Mouse (Mus musculus) yolk sac, embryonic 10.5 days (tissue): ENCODE results near the gene Gapdh.
"Not testable (repeated sequence)": the region's sequence is repeated elsewhere in the genome, so short reads cannot be mapped to it uniquely, and the experiment has no call there.

Experiments used
- DNase-seq: peaks from one replicate; pipeline ENCODE4 v3.0.0-alpha.2; 2017; ENCODE audit warnings: low spot score

The Gapdh gene

GRCm38 (mm10) chr6:125166861-125167650 is 789 bp upstream of the Gapdh start:
- DNase-seq = peak; percentile 52

DNA sequence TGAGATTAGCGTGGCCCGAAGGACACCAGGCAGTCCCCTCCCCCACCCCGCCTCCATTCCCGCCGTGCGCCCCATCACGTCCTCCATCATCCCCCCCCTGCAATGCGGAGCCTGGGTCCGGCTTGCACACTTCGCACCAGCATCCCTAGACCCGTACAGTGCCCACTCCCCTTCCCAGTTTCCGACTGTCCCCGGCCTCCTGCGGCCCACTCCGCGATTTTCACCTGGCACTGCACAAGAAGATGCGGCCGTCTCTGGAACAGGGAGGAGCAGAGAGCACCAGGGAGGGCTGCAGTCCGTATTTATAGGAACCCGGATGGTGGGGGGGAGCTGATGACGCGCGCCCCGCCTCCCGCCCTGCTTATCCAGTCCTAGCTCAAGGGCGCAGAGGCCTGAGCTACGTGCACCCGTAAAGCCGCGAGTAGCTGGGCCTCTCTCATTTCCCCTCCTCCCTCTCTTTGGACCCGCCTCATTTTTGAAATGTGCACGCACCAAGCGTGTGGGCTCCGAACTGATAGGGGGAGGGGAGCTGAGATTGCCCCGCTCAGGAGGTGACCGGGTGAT is 857 bp downstream of the Gapdh start:
- DNase-seq = peak; percentile 97

DNA sequence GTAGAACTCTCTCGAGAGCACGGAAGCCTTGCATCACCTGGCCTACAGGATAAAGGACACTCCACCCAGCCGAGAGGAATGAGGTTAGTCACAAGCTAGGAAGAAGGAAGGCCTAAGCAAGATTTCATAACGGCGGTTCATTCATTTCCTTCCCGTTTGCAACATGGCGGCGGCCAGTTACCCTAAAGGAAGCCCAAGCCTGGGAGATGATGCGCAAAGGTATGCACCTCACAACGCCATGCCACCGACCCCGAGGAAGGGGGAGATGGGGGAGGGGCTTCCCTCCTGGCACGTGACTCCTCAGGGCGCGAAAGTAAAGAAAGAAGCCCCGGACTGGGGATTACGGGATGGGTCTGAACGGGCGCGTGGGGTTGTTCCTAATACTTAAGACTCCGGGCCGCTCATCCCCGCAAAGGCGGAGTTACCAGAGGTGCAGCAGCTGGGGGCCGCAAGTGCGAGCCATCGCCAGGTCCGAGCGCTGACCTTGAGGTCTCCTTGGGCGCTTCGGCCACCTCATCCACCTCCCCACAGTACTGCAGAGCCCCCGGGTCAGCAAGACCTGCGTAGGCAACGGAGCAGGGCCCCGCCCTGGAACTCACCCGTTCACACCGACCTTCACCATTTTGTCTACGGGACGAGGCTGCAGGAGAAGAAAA is 1.5 kb downstream of the Gapdh start:
- peak; percentile 88 for DNase-seq

GRCm38 (mm10) chr6:125163801-125164657 is 2.2 kb downstream of the Gapdh start:
- peak; percentile 80 for DNase-seq

DNA sequence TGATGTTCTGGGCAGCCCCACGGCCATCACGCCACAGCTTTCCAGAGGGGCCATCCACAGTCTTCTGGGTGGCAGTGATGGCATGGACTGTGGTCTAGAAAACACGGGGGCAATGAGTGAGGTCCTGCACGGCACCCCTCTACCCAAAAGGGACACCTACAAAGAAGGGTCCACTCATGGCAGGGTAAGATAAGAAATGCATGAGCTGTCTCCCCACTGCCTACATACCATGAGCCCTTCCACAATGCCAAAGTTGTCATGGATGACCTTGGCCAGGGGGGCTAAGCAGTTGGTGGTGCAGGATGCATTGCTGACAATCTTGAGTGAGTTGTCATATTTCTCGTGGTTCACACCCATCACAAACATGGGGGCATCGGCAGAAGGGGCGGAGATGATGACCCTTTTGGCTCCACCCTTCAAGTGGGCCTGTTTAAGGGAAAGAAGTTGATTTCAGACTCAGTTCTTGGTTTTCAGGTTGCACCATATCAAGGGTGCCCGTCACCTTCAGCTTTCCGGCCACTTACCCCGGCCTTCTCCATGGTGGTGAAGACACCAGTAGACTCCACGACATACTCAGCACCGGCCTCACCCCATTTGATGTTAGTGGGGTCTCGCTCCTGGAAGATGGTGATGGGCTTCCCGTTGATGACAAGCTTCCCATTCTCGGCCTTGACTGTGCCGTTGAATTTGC is 3.5 kb downstream of the Gapdh start:
- not testable (repeated sequence) for DNase-seq

DNA sequence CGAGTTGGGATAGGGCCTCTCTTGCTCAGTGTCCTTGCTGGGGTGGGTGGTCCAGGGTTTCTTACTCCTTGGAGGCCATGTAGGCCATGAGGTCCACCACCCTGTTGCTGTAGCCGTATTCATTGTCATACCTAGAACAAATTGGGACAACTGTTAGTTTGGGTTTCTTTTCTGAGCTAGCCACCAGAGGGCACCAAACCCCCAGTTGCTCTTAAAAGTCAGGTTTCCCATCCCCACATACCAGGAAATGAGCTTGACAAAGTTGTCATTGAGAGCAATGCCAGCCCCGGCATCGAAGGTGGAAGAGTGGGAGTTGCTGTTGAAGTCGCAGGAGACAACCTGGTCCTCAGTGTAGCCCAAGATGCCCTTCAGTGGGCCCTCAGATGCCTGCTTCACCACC is 4.3 kb downstream of the Gapdh start:
- peak; percentile 58 for DNase-seq

GRCm38 (mm10) chr6:125160854-125161760 is 5.2 kb downstream of the Gapdh start:
- DNase-seq = peak; percentile 85

DNA sequence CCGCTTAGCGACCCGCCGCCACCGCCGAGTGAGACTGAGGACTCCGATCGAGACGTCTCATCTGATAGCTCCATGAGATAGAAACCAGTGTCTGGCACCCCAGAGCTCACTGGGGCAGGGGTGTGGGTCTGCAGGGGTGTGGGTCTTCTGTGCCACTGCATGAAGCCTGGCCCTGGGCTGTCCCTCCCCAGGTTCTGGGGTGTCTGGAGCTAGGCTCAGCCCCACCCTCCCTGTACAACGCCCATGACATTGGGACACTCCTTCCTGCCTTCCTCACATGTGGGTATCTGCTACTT is 5.8 kb downstream of the Gapdh start:
- no peak for DNase-seq

DNA sequence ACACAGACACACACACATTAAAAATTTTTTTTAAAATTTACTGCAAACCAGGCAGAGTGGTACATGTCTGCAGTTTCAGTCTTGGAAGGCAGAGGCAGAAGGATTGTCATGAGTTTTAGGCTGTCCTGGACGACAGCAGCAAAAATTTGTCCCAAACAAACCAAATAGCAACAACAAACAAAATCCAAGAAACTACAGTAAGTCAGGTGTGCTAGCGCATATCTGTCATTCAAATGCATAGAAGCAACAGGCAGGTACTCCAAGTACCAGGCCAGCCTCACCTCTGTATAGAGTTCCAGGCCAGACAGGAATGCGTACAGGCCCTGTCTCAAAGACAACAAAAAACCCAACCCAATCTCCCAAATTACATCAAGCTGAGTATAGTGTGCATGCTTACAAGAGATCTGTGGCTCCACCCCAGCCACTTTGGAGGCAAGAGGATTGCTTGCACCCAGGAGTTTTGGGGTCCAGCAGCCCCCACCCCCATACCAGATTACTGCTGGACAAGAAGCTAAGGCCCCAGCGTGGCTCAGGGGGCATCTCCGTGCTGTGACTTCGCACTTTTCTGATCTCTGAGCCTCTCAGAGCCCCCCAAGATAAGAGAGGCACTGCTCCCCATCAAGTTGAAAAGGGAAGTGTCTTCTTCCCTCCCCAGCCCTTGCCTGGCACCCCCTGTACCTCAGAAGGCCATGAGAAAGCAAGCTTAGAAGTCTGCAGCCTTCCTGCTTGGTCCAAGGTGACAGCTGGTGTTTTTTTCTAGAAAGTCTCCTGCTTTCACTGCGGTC is 6.3 kb downstream of the Gapdh start:
- DNase-seq = no peak

DNA sequence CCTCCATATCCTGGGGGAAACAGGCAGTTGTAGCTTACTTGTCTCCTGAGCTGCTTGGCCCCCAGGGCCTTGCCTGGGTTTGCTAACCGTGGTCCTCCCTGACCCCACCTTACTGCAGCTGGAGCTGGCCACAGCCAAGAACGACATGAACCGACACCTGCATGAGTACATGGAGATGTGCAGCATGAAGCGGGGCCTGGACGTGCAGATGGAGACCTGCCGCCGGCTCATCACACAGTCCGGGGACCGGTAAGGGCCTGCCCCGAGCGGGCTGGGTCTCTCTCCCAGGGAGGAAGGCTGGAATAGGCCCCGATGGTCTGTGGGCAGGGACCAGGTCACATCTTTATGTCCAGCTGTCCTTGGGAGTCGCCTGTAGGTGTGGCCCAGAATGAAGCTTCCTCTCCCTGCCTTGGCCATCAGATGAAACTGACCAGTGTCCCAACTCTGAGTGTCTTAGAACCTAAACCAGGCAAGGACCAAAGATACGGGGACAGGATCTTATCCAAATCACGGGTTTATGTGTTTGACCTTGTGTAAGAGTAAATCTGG is 7.2 kb downstream of the Gapdh start:
- DNase-seq = no peak

DNA sequence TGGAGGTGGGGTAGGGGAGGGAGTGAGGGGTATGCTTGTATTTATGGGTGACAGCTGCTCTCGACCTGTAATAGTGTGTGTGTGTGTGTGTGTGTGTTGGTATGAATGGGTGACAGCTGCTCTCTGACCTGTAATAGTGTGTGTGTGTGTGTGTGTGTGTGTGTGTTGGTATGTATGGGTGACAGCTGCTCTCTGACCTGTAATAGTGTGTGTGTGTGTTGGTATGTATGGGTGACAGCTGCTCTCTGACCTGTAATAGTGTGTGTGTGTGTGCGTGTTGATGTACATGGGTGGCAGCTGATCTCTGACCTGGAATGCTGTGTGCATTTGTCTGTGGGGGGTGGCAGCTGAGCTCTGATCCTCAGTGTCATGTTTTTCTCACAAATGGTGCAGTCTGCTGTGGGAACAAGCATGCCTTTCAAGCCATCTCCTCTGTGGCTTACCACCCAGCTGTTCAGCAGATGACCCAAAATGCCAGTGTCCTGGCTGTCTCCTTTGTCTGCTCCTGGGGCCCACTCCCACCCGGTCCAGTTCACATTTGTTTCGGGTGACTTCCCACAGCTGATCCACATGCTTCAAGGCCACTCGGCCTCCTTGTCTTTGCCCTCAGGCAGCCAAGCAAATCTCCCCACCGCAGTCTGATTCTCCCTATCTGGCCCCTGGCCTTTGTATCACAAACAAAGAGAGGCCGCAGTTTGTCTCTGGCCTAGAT is 9.2 kb downstream of the Gapdh start:
- DNase-seq = no peak

DNA sequence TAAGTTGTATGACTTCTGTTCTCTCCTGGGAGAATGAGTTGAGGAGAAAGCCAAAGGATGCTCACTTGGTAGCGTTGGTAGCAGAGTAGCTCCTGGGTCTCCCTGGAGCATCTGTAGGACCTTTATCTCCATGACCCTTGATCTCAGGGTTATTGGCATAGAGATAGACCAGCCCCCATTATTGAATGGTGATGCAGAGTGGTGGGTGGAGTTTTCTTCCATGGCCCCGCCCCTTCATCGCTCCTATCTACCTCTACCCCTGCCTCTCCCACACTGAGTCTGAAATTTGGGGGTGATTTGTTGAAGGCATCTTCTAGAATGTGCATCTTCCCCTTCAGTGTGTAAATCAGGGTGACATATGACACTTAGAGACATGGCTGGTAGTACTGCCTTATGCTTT is 9.8 kb downstream of the Gapdh start:
- no peak for DNase-seq

GRCm38 (mm10) chr6:125155262-125155661 is 11.0 kb downstream of the Gapdh start:
- no peak for DNase-seq

DNA sequence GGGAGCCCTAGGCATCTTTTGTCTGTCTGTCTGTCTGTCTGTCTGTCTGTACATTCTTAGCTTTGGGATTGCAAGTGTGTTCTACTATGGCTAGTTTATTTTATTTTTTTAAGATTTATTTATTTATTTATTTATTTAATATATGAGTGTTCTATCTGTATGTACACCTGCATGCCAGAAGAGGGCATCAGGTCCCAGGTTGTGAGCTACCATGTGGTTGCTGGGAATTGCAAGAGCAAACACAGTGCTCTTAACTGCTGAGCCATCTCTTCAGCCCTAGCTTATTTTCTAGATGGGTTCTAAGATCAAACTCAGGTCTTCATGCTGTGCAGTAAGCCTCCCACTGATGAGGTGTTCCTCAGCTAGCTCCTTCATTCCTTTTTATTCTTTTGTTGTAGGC is 11.7 kb downstream of the Gapdh start:
- no peak for DNase-seq

DNA sequence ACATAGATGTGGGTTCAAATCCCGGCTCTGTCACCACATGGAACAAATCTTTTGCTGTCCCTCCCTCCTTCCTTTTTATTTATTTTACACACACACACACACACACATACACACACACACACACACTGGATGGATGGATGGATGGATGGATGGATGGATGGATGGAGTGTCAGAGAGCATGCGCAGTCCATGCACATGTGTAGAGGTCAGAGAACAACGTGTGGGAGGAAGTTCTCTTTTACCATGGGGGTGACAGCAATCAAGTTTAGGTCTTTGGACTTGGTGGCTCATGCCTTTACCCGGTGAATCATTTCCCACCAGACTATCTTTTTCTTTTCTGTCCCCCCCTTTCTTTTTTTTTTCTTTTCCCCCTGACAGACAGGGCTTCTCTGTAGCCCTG is 12.6 kb downstream of the Gapdh start:
- DNase-seq = no peak

- no peak for DNase-seq
These were observed 13.3 kb downstream of the Gapdh start for GRCm38 (mm10) chr6:125153018-125153389.

DNA sequence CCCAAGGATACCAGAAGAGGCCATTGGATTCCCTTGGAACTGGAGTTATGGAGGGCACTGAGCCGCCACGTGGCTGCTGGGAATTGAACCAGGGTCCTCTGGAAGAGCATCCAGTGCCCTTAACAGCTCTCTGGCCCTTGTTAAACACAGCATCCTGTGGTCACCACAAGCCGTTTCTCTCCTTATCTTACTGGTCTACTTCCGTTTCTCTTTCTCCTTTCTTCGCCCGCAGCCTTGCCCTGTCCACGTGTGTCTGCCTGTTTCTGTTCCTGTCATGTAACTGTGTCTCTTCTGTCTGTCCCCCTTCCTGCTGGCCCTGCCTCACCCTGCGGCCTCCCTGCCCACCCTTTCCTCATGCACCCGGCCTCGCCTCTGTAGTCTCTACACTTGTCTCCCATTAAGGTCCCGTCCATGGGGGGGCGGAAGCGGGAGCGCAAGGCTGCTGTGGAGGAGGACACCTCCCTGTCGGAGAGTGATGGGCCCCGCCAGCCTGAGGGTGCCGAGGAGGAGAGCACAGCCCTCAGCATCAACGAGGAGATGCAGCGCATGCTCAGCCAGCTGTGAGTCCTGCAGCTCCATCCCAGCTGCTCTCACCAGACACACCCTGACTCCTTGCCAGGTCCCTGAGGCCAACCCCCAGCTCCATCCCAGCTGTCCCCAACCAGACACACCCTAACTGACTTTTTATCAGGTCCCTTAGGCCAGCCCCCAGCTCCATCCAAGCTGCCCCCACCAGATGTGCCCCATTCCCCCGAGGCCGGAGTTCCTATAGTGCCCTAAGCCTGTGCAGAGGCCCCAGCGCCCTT is 13.9 kb downstream of the Gapdh start:
- no peak for DNase-seq

DNA sequence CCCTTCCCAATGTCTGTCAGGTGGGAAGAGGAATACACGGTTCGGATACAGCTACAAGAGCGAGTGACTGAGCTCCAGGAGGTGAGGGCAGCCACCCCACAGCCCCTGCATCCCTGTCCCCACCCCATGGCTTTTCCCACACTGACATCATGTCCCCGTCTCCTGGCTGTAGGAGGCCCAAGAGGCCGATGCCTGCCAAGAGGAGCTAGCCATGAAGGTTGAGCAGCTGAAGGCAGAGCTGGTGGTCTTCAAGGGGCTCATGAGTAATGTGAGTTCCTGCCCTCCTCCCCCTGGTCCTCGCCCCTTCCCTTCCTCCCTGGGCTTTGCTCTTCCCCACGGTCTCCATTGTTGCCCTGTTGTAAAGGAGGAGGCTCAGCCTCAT is 16.7 kb downstream of the Gapdh start:
- DNase-seq = no peak
